8 mouse cellular contexts compared by ENCODE assay signal in genomic region chr7:3423430-3423829, GRCm38 (mm10). TPM values are rescaled to one million over a fixed set of nuclear protein-coding genes. Genes with fewer than 3 reads are reported as not detected.
DNase-seq lines count a peak whose midpoint lies in the region; TF ChIP-seq lines count a peak whose summit lies in the region.

No protein-coding gene starts in this region.

- peak overlapping the region; percentile 86 for H3K9ac ChIP-seq in ES-E14 (ENCODE audit: insufficient read depth, low read depth, low read length, poor library complexity, severe bottlenecking)

- intact Hi-C loops in heart, postnatal 36 days (cut with DNase I): no loop called here

- H3K36me3 ChIP-seq in heart, embryonic 10.5 days: no peaks in the 10 kb centered on the region
- H3K36me3 ChIP-seq in ES-E14 (ENCODE audit: control insufficient read depth, insufficient read depth, low read length, poor library complexity, severe bottlenecking): no peaks in the 10 kb centered on the region
- H3K36me3 ChIP-seq in midbrain, embryonic 10.5 days: no peaks in the 10 kb centered on the region

- H3K9me3 ChIP-seq in heart, embryonic 10.5 days: no peaks in the 10 kb centered on the region
- no peaks in the 10 kb centered on the region for H3K9me3 ChIP-seq in ES-E14 (ENCODE audit: control insufficient read depth, insufficient read depth, low read depth, low read length)
- H3K9me3 ChIP-seq in midbrain, embryonic 10.5 days (replicated peaks): no peaks in the 10 kb centered on the region

- under 1% methylated on average over 30 of the region's 30 CpGs for WGBS in heart, embryonic 10.5 days
- under 1% methylated on average over 29 of the region's 30 CpGs for WGBS in midbrain, embryonic 10.5 days

- in situ Hi-C loops in ES-E14 (cut with MboI; ENCODE audit: low sequenced_read_pairs in 2 of 2, unreplicated experiment in 2 of 2): no loop called here

- H3K4me3 ChIP-seq in heart, embryonic 10.5 days: peak overlapping the region; percentile 59
- peak overlapping the region; percentile 85 to 88 for H3K4me3 ChIP-seq in ES-E14 (ENCODE audit: insufficient read depth in 1 of 2, low read depth in 1 of 2, low read length in 2 of 2, poor library complexity in 1 of 2, severe bottlenecking in 1 of 2)
- peak overlapping the region; percentile 53 for H3K4me3 ChIP-seq in midbrain, embryonic 10.5 days

- peaks cover 67% of the 10 kb centered on the region for H3K27me3 ChIP-seq in heart, embryonic 10.5 days (ENCODE audit: insufficient read depth, poor library complexity, severe bottlenecking)
- H3K27me3 ChIP-seq in midbrain, embryonic 10.5 days (ENCODE audit: low read depth, poor library complexity, severe bottlenecking): peaks cover 74% of the 10 kb centered on the region

- no peak for DNase-seq in heart, embryonic 10.5 days (ENCODE audit: low spot score)
- DNase-seq in heart, postnatal 36 days: no peak
- peak; percentile 48 for DNase-seq in ES-E14 (ENCODE audit: low read depth, low spot score)
- peak; percentile 47 for DNase-seq in gastrocnemius, postnatal 10 days
- DNase-seq in midbrain, embryonic 10.5 days (ENCODE audit: low spot score): peak; percentile 45
- DNase-seq in cerebellum, postnatal 36 days: no peak
- DNase-seq in layer of hippocampus, postnatal 36 days: no peak
- no peak for DNase-seq in ovary, adult 18-20 months (ENCODE audit: low spot score)

- H3K4me1 ChIP-seq in heart, embryonic 10.5 days: peaks cover 24% of the 10 kb centered on the region
- H3K4me1 ChIP-seq in ES-E14 (ENCODE audit: control insufficient read depth in 2 of 2, insufficient read depth in 2 of 2, low read length in 2 of 2, poor library complexity in 1 of 2): peaks cover 19 to 24% of the 10 kb centered on the region in 2 experiments
- peaks cover 9% of the 10 kb centered on the region for H3K4me1 ChIP-seq in midbrain, embryonic 10.5 days

- peak overlapping the region; percentile 83 for H3K27ac ChIP-seq in heart, embryonic 10.5 days
- peak overlapping the region; percentile 66 for H3K27ac ChIP-seq in ES-E14 (ENCODE audit: insufficient read depth, low read depth, low read length, poor library complexity, severe bottlenecking)
- no peak overlapping the region; the same call in 1 of the 2 replicates for H3K27ac ChIP-seq in midbrain, embryonic 10.5 days (replicated peaks)

TF ChIP-seq in ES-E14, 5 proteins besides CTCF, POLR2A, EP300 and RAD21:
- TF ChIP-seq ZC3H11A (IDR thresholded peaks at IDR 0.05; ENCODE audit: borderline replicate concordance, low read depth, low read length): no peak
- no peak for TF ChIP-seq ZNF384 (IDR thresholded peaks at IDR 0.05; ENCODE audit: low read depth, low read length)
- no peak for TF ChIP-seq HCFC1 (IDR thresholded peaks at IDR 0.05; ENCODE audit: borderline replicate concordance, insufficient read depth, low read length)
- TF ChIP-seq MAFK (IDR thresholded peaks at IDR 0.05; ENCODE audit: insufficient read depth, low read depth, low read length): no peak
- no peak for TF ChIP-seq CHD2 (IDR thresholded peaks at IDR 0.05; ENCODE audit: low read depth, low read length)
TF ChIP-seq in ES-E14: peak in this region for 0.

RNA-seq across cellular contexts. Expression of gene Cacng6, which starts 0.6 kb away (rescaled TPM):
- polyA plus RNA-seq in heart, embryonic 10.5 days (2016; fragmentation: Nextera tagmentation; extraction: Ambion mirVana): 9.6 and 23.7 TPM in 2 replicates
- 1 to 10 TPM; 1.3 to 1.9 TPM for total RNA-seq in heart, postnatal 36 days (2021)
- 5.8 and 6.1 TPM in 2 replicates for total RNA-seq in ES-E14 (2012; rRNA removed)
- total RNA-seq in gastrocnemius, postnatal 10 days (2021): 10 to 100 TPM; 80.3 to 88.7 TPM
- not detected in 2 replicates for polyA plus RNA-seq in midbrain, embryonic 10.5 days (2016; fragmentation: Nextera tagmentation; extraction: Ambion mirVana)
- total RNA-seq in layer of hippocampus, postnatal 36 days (2021): 1 to 10 TPM; 1.5 to 1.6 TPM

RNA-seq across cellular contexts. Expression of gene Cacng8, which starts 32.9 kb away (rescaled TPM):
- 1.8 and 2.3 TPM in 2 replicates for polyA plus RNA-seq in heart, embryonic 10.5 days (2016; fragmentation: Nextera tagmentation; extraction: Ambion mirVana)
- total RNA-seq in heart, postnatal 36 days (2021): not detected
- total RNA-seq in ES-E14 (2012; rRNA removed): 7.8 and 9.8 TPM in 2 replicates
- under 1 TPM in 1 of 2 experiments, not detected in 1; 0.43 TPM for total RNA-seq in gastrocnemius, postnatal 10 days (2021)
- 5.1 and 8.3 TPM in 2 replicates for polyA plus RNA-seq in midbrain, embryonic 10.5 days (2016; fragmentation: Nextera tagmentation; extraction: Ambion mirVana)
- 100 to 1,000 TPM; 406 to 411 TPM for total RNA-seq in layer of hippocampus, postnatal 36 days (2021)

Comparison
In these comparisons a context has a peak if more than half of its experiments do, and no peak if none do; other contexts are left out.
1. DNase-seq: peak in ES-E14 (single experiment), gastrocnemius, postnatal 10 days (single experiment) and midbrain, embryonic 10.5 days (single experiment); none in heart, embryonic 10.5 days (single experiment), heart, postnatal 36 days (0 of 2), cerebellum, postnatal 36 days (0 of 2), layer of hippocampus, postnatal 36 days (0 of 2) and ovary, adult 18-20 months (single experiment).
2. RNA of gene Cacng6, which starts 0.6 kb away (total RNA-seq): 80.3 to 88.7 TPM in gastrocnemius, postnatal 10 days; 5.8 to 6.1 TPM in ES-E14, 1.3 to 1.9 TPM in heart, postnatal 36 days and 1.5 to 1.6 TPM in layer of hippocampus, postnatal 36 days; every median in the first group is over 10 times any median in the second.
3. RNA of gene Cacng8, which starts 32.9 kb away (total RNA-seq): 406 to 411 TPM in layer of hippocampus, postnatal 36 days; 7.8 to 9.8 TPM in ES-E14, 0.43 TPM in gastrocnemius, postnatal 10 days and not detected in heart, postnatal 36 days; every median in the first group is over 10 times any median in the second.
4. Peak in every context shown above with its lines, with median percentiles within 50 percentile points of each other: H3K4me3 ChIP-seq.